Mouse (Mus musculus) ES-E14 (cell line): Measurements from ENCODE around the gene Ap4m1. TPM values are rescaled to one million over a fixed set of nuclear protein-coding genes. Genes with fewer than 3 reads are reported as not detected.

ENCODE experiments used
- DNase-seq: peaks from one replicate; pipeline ENCODE4 v3.0.0-alpha.2; 2013; ENCODE audit warnings: low read depth, low spot score
- H3K27ac ChIP-seq: 2 replicates; pipeline ENCODE4 v1.5.1; 2012; ENCODE audit warnings: low read depth, mild to moderate bottlenecking, low read length, moderate library complexity, mixed read lengths; ENCODE audit not compliant: poor library complexity, insufficient read depth, severe bottlenecking
- H3K36me3 ChIP-seq: 2 replicates; pipeline ENCODE4 v1.6.1; 2012; ENCODE audit warnings: mild to moderate bottlenecking, low read length, moderate library complexity, mixed read lengths; ENCODE audit not compliant: control insufficient read depth, poor library complexity, insufficient read depth, severe bottlenecking
- H3K4me1 ChIP-seq, 2 experiments: fragments of 150-350 bp in 1 of 2; sonication (generic) in 1 of 2; 2 replicates each; pipeline ENCODE4 v1.6.1; 2012; ENCODE audit warnings: low read length in 2 of 2, mild to moderate bottlenecking in 1 of 2, mixed read lengths in 1 of 2; ENCODE audit not compliant: control insufficient read depth in 2 of 2, insufficient read depth in 2 of 2, poor library complexity in 1 of 2
- H3K4me3 ChIP-seq, 2 experiments: fragments of 150-350 bp in 1 of 2; sonication (generic) in 1 of 2; 2 replicates each; pipeline ENCODE4 v1.5.1; 2012; ENCODE audit warnings: low read length in 2 of 2, low read depth in 1 of 2, mild to moderate bottlenecking in 1 of 2, mixed read lengths in 1 of 2; ENCODE audit not compliant: insufficient read depth in 1 of 2, poor library complexity in 1 of 2, severe bottlenecking in 1 of 2
- H3K9ac ChIP-seq: 2 replicates; pipeline ENCODE4 v1.6.1; 2012; ENCODE audit warnings: low read depth, mild to moderate bottlenecking, low read length, mixed read lengths; ENCODE audit not compliant: poor library complexity, insufficient read depth, severe bottlenecking
- H3K9me3 ChIP-seq: fragments of 150-350 bp; sonication (generic); 2 replicates; pipeline ENCODE4 v1.6.1; 2012; ENCODE audit warnings: low read depth, mild to moderate bottlenecking, low read length; ENCODE audit not compliant: control insufficient read depth, insufficient read depth
- CHD2 ChIP-seq: IDR thresholded peaks from 2 replicates; pipeline ENCODE4 v1.6.1; 2014; ENCODE audit warnings: mild to moderate bottlenecking, low read depth, low read length, inconsistent platforms
- HCFC1 ChIP-seq: IDR thresholded peaks from 2 replicates; pipeline ENCODE4 v1.6.1; 2012; ENCODE audit warnings: low read length, inconsistent platforms, borderline replicate concordance; ENCODE audit not compliant: insufficient read depth
- MAFK ChIP-seq: IDR thresholded peaks from 2 replicates; pipeline ENCODE4 v1.6.1; 2014; ENCODE audit warnings: mild to moderate bottlenecking, low read depth, low read length, inconsistent platforms; ENCODE audit not compliant: insufficient read depth
- ZC3H11A ChIP-seq: IDR thresholded peaks from 2 replicates; pipeline ENCODE4 v1.6.1; 2012; ENCODE audit warnings: low read depth, mild to moderate bottlenecking, inconsistent platforms, low read length, borderline replicate concordance
- ZNF384 ChIP-seq: IDR thresholded peaks from 2 replicates; pipeline ENCODE4 v1.6.1; 2012; ENCODE audit warnings: low read depth, low read length, inconsistent platforms
- in situ Hi-C, 2 experiments: fragments of 600-800 bp; cut with MboI; formaldehyde crosslinking; loops; one replicate each; pipeline ENCODE4 v1.15.1; 2025; ENCODE audit warnings: low sequenced_read_pairs in 2 of 2, inconsistent platforms in 1 of 2; ENCODE audit not compliant: unreplicated experiment in 2 of 2
- total RNA-seq: library from RNA; depleted of rRNA; stranded (reverse); fragments of 300-350 nt; gene quantifications from 2 replicates; pipeline ENCODE4 v1.2.3, GENCODE M21; 2012

Ap4m1 gene
- total RNA-seq, 1 experiment: 42.7 TPM

GRCm38 (mm10) chr5:138222111-138222510, 50.3 kb downstream of the Ap4m1 start:
- Histone ChIP-seq H3K9me3 (no peaks in the 10 kb centered on the region), H3K4me1 (no peaks in the 10 kb centered on the region), H3K27ac (no peak overlapping the region), H3K36me3 (no peaks in the 10 kb centered on the region), H3K4me3 (no peak overlapping the region), H3K9ac (no peak overlapping the region)
- TF ChIP-seq MAFK (no peak), ZC3H11A (peak; percentile 53; the same call in 1 of the 2 replicates)
- DNase-seq: peak; percentile 72
- in situ Hi-C loops: no loop called here

GRCm38 (mm10) chr5:138223287-138223686, 51.5 kb downstream of the Ap4m1 start:
- no peaks in the 10 kb centered on the region for H3K4me1 ChIP-seq
- DNase-seq: no peak
- TF ChIP-seq ZNF384: no peak
- TF ChIP-seq CHD2: no peak
- TF ChIP-seq HCFC1: no peak
- TF ChIP-seq MAFK: no peak
- TF ChIP-seq ZC3H11A: no peak
- H3K4me3 ChIP-seq: no peak overlapping the region
- in situ Hi-C loops: no loop called here
- no peaks in the 10 kb centered on the region for H3K36me3 ChIP-seq
- no peak overlapping the region for H3K9ac ChIP-seq
- no peaks in the 10 kb centered on the region for H3K9me3 ChIP-seq
- H3K27ac ChIP-seq: no peak overlapping the region

GRCm38 (mm10) chr5:138225700-138226099, 53.9 kb downstream of the Ap4m1 start, which contains the start of gene Nxpe5:
Gene Nxpe5 (plus strand): TSS chr5:138225898.
- Histone ChIP-seq H3K27ac (no peak within 1 kb of the TSS), H3K36me3 (no peaks in the 10 kb centered on the region), H3K9me3 (no peaks in the 10 kb centered on the region), H3K9ac (no peak within 1 kb of the TSS), H3K4me3 (no peak within 1 kb of the TSS), H3K4me1 (no peaks in the 10 kb centered on the region)
- in situ Hi-C loops: no loop called here
- no peak for DNase-seq
- no peak for TF ChIP-seq HCFC1

- H3K9ac ChIP-seq: no peak overlapping the region
- no peak overlapping the region for H3K4me3 ChIP-seq
- no peaks in the 10 kb centered on the region for H3K36me3 ChIP-seq
- no peaks in the 10 kb centered on the region for H3K9me3 ChIP-seq
- no peak for DNase-seq
- in situ Hi-C loops: no loop called here
- no peaks in the 10 kb centered on the region for H3K4me1 ChIP-seq
- H3K27ac ChIP-seq: no peak overlapping the region
- no peak for TF ChIP-seq HCFC1
- no peak for TF ChIP-seq CHD2
- TF ChIP-seq MAFK: no peak
- TF ChIP-seq ZNF384: no peak
- no peak for TF ChIP-seq ZC3H11A
These were observed 54.7 kb downstream of the Ap4m1 start for GRCm38 (mm10) chr5:138226491-138226890.

- no peak overlapping the region for H3K9ac ChIP-seq
- no peaks in the 10 kb centered on the region for H3K36me3 ChIP-seq
- no peaks in the 10 kb centered on the region for H3K4me1 ChIP-seq
- in situ Hi-C loops: no loop called here
- TF ChIP-seq MAFK (no peak), ZNF384 (no peak), ZC3H11A (no peak), CHD2 (no peak), HCFC1 (no peak)
- no peak overlapping the region for H3K4me3 ChIP-seq
- no peaks in the 10 kb centered on the region for H3K9me3 ChIP-seq
- no peak overlapping the region for H3K27ac ChIP-seq
- no peak for DNase-seq
These were observed 55.6 kb downstream of the Ap4m1 start for GRCm38 (mm10) chr5:138227367-138227766.
